Mouse (Mus musculus): ENCODE data around the gene Fam170b. TPM values are rescaled to one million over a fixed set of nuclear protein-coding genes. Genes with fewer than 3 reads are reported as not detected.

The Fam170b gene
- polyA plus RNA-seq, 1 experiment from 2014 or later: not detected

DNA sequence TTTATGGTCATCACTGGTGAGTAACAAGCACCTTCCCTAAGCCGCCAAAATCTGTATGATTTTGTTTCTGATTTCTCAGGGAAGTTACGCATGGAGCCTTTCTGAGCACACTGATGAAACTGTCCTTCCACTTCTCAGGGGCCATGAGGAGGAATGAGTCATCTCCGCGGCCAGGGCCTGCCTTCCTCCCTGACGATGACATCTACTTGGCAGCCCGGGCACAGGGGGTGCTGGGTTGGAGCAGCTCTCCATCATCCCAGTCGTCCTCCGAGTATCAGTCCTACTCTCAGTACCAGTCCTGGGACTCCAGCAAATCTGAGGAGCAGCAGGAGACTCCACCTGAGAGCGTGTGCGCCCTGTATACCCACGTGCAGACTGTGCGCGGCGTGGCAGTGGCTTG is 1.4 kb downstream of the Fam170b start:
- Histone ChIP-seq H3K36me3 (no peaks in the 10 kb centered on the region), H3K4me1 (replicated peaks) (no peaks in the 10 kb centered on the region; the same call in 1 of the 2 replicates), H3K4me2 (no peak overlapping the region), H3K27me3 (peaks cover 3% of the 10 kb centered on the region; the same call in 1 of the 2 replicates), H3K4me3 (replicated peaks) (no peak overlapping the region), H3K9me3 (replicated peaks) (no peaks in the 10 kb centered on the region), H3K27ac (no peak overlapping the region), H3K9ac (no peak overlapping the region)
- DNase-seq: no peak
- WGBS (ENCODE audit: insufficient replicate concordance): 61% methylated on average over 14 of the region's 14 CpGs
- ATAC-seq (ENCODE audit: low read depth): no peak

GRCm38 (mm10) chr14:32835596-32835995 is 1.8 kb downstream of the Fam170b start:
- no peak for ATAC-seq (ENCODE audit: low read depth)
- no peak overlapping the region for H3K9ac ChIP-seq
- peaks cover 3% of the 10 kb centered on the region; the same call in 1 of the 2 replicates for H3K27me3 ChIP-seq
- WGBS (ENCODE audit: insufficient replicate concordance): 75% methylated on average over 14 of the region's 14 CpGs
- H3K4me3 ChIP-seq (replicated peaks): no peak overlapping the region
- no peak overlapping the region for H3K4me2 ChIP-seq
- no peaks in the 10 kb centered on the region; the same call in 1 of the 2 replicates for H3K4me1 ChIP-seq (replicated peaks)
- no peaks in the 10 kb centered on the region for H3K36me3 ChIP-seq
- H3K9me3 ChIP-seq (replicated peaks): no peaks in the 10 kb centered on the region
- DNase-seq: no peak
- H3K27ac ChIP-seq: no peak overlapping the region

DNA sequence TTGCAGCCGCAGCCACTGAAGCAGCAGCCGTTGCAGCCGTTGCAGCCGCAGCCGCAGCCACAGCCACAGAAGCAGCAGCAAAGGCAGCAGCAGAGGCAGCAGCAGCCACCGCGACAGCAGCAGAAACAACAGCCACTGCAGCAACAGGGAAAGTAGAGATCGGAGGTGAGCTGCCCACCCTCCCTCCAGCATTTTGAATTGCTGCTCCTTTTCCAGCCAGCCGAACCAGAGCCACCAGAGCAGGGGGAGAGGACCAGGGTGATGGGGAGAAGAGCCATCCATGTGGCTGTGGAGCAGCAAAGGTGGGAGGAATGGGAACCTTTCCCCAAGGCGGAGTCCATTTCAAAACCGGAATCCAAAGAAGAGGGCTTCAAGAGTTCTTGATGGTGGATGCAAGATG is 2.4 kb downstream of the Fam170b start:
- Histone ChIP-seq H3K36me3 (no peaks in the 10 kb centered on the region), H3K4me3 (replicated peaks) (no peak overlapping the region), H3K4me2 (no peak overlapping the region), H3K4me1 (replicated peaks) (no peaks in the 10 kb centered on the region; the same call in 1 of the 2 replicates), H3K27me3 (peaks cover 3% of the 10 kb centered on the region; the same call in 1 of the 2 replicates), H3K9ac (no peak overlapping the region), H3K27ac (no peak overlapping the region), H3K9me3 (replicated peaks) (no peaks in the 10 kb centered on the region)
- ATAC-seq (ENCODE audit: low read depth) (no peak), DNase-seq (no peak)
- 76% methylated on average over 11 of the region's 11 CpGs for WGBS (ENCODE audit: insufficient replicate concordance)

DNA sequence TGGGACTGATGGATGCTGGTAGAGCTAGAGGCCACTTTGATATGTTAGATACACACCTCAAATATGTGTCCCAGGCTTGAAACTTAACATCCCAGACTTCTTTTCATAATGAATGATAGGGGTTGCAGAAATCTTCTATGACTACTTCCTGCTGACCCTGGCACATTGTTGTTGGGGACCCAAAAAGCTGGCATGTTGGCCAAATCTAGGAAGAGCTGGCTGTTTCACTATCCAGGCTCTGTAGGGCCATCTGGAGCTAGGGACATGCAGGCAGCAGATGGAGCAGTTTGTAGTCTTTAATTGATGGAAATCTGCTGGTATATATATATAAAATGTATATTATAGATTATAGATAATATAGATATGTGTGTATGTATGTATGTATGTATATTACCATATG is 8.3 kb downstream of the Fam170b start:
- Histone ChIP-seq H3K4me1 (replicated peaks) (no peaks in the 10 kb centered on the region), H3K9me3 (replicated peaks) (no peaks in the 10 kb centered on the region), H3K4me3 (replicated peaks) (no peak overlapping the region), H3K4me2 (no peak overlapping the region), H3K36me3 (no peaks in the 10 kb centered on the region), H3K27me3 (no peaks in the 10 kb centered on the region), H3K27ac (no peak overlapping the region), H3K9ac (no peak overlapping the region)
- no peak for DNase-seq
- ATAC-seq (ENCODE audit: low read depth): no peak

GRCm38 (mm10) chr14:32854059-32854458 is 20.3 kb downstream of the Fam170b start:
- WGBS (ENCODE audit: insufficient replicate concordance): 72% methylated on average over 4 of the region's 4 CpGs
- H3K27me3 ChIP-seq: peaks cover 40% of the 10 kb centered on the region
- no peak overlapping the region for H3K27ac ChIP-seq
- no peak overlapping the region for H3K4me3 ChIP-seq (replicated peaks)
- DNase-seq: no peak
- H3K36me3 ChIP-seq: no peaks in the 10 kb centered on the region
- no peak for ATAC-seq (ENCODE audit: low read depth)
- no peaks in the 10 kb centered on the region for H3K4me1 ChIP-seq (replicated peaks)
- H3K9me3 ChIP-seq (replicated peaks): no peaks in the 10 kb centered on the region
- H3K9ac ChIP-seq: no peak overlapping the region
- no peak overlapping the region for H3K4me2 ChIP-seq

- Histone ChIP-seq H3K27ac (no peak overlapping the region), H3K9ac (peak overlapping the region; percentile 50; the same call in 1 of the 2 replicates), H3K9me3 (replicated peaks) (no peaks in the 10 kb centered on the region), H3K36me3 (no peaks in the 10 kb centered on the region), H3K27me3 (peaks cover 42% of the 10 kb centered on the region), H3K4me3 (replicated peaks) (peak overlapping the region; percentile 52; the same call in 1 of the 2 replicates), H3K4me2 (peak overlapping the region; percentile 58), H3K4me1 (replicated peaks) (peaks cover 4% of the 10 kb centered on the region; the same call in 1 of the 2 replicates)
- 33% methylated on average over 5 of the region's 5 CpGs for WGBS (ENCODE audit: insufficient replicate concordance)
- no peak for ATAC-seq (ENCODE audit: low read depth)
- no peak for DNase-seq
Measured at GRCm38 (mm10) chr14:32856246-32856645, 22.5 kb downstream of the Fam170b start.

DNA sequence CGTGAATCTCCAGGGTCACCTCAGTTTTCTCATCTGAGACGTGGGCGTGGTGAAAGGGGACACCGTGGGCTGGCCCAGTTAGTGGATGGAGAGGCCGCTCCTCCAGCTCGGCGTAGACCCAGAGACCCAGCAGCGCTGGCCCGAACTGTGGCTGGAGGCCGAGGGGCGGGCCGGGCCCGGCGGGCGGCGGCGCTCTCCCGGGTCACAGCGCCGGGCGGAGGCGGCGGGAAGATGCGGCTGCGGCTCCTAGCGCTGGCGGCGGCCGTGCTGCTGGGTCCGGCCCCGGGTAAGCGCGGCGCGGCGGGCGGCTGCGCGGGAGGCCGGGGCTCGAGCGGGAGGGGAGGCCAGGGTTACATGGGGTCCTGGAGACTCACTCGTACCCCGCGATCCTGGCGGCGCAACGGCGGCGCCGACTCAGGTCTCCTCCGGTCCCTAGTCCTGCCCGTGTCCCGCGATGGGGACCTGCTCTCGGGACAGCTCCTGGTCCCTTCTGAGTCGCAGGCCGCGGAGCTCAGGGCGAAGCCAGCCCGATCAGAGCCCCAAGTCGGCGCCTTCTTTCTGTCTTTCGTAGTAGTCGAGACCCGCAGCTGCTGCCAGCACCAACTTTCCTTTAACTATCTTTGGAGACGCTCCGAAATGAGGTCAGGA is 23.0 kb downstream of the Fam170b start, which contains the start of gene Vstm4:
Vstm4 (plus strand) TSS at position 76 of the 648 bp plus-strand sequence.
- peaks cover 42% of the 10 kb centered on the region for H3K27me3 ChIP-seq
- peak within 1 kb of the TSS; percentile 50 for H3K9ac ChIP-seq
- H3K4me1 ChIP-seq (replicated peaks): peaks cover 4% of the 10 kb centered on the region; the same call in 1 of the 2 replicates
- no peak for DNase-seq
- ATAC-seq (ENCODE audit: low read depth): peak; percentile 59; the same call in 1 of the 2 replicates
- peak within 1 kb of the TSS; percentile 58 for H3K4me2 ChIP-seq
- WGBS (ENCODE audit: insufficient replicate concordance): 3% methylated on average over 61 of the region's 68 CpGs
- H3K4me3 ChIP-seq (replicated peaks): peak within 1 kb of the TSS; percentile 52
- no peak within 1 kb of the TSS for H3K27ac ChIP-seq
- H3K36me3 ChIP-seq: no peaks in the 10 kb centered on the region
- no peaks in the 10 kb centered on the region for H3K9me3 ChIP-seq (replicated peaks)

GRCm38 (mm10) chr14:32858361-32858760 is 24.6 kb downstream of the Fam170b start:
- peaks cover 42% of the 10 kb centered on the region for H3K27me3 ChIP-seq
- no peak overlapping the region for H3K4me2 ChIP-seq
- H3K4me3 ChIP-seq (replicated peaks): no peak overlapping the region
- H3K4me1 ChIP-seq (replicated peaks): peaks cover 4% of the 10 kb centered on the region; the same call in 1 of the 2 replicates
- no peak overlapping the region for H3K27ac ChIP-seq
- H3K9me3 ChIP-seq (replicated peaks): no peaks in the 10 kb centered on the region
- WGBS (ENCODE audit: insufficient replicate concordance): 76% methylated on average over 10 of the region's 10 CpGs
- DNase-seq (no peak), ATAC-seq (ENCODE audit: low read depth) (no peak)
- no peak overlapping the region for H3K9ac ChIP-seq
- H3K36me3 ChIP-seq: no peaks in the 10 kb centered on the region

- H3K36me3 ChIP-seq: no peaks in the 10 kb centered on the region
- H3K4me1 ChIP-seq (replicated peaks): peaks cover 4% of the 10 kb centered on the region; the same call in 1 of the 2 replicates
- H3K9me3 ChIP-seq (replicated peaks): no peaks in the 10 kb centered on the region
- DNase-seq (no peak), ATAC-seq (ENCODE audit: low read depth) (no peak)
- no peak overlapping the region for H3K4me3 ChIP-seq (replicated peaks)
- H3K4me2 ChIP-seq: no peak overlapping the region
- 48% methylated on average over 6 of the region's 6 CpGs for WGBS (ENCODE audit: insufficient replicate concordance)
- H3K27ac ChIP-seq: no peak overlapping the region
- peaks cover 42% of the 10 kb centered on the region for H3K27me3 ChIP-seq
- H3K9ac ChIP-seq: no peak overlapping the region
Measured at GRCm38 (mm10) chr14:32858941-32859510, 25.3 kb downstream of the Fam170b start.

GRCm38 (mm10) chr14:32859831-32860569 is 26.2 kb downstream of the Fam170b start:
- H3K4me2 ChIP-seq: no peak overlapping the region
- DNase-seq (no peak), ATAC-seq (ENCODE audit: low read depth) (0 out of 2 replicates have a peak, but pooled peaks have one; percentile 21)
- no peak overlapping the region for H3K9ac ChIP-seq
- no peak overlapping the region for H3K4me3 ChIP-seq (replicated peaks)
- H3K27ac ChIP-seq: no peak overlapping the region
- H3K9me3 ChIP-seq (replicated peaks): no peaks in the 10 kb centered on the region
- 37% methylated on average over 11 of the region's 11 CpGs for WGBS (ENCODE audit: insufficient replicate concordance)
- H3K4me1 ChIP-seq (replicated peaks): peaks cover 4% of the 10 kb centered on the region; the same call in 1 of the 2 replicates
- H3K36me3 ChIP-seq: no peaks in the 10 kb centered on the region
- peaks cover 42% of the 10 kb centered on the region for H3K27me3 ChIP-seq

GRCm38 (mm10) chr14:32861149-32861581 is 27.4 kb downstream of the Fam170b start:
- Histone ChIP-seq H3K27me3 (peaks cover 30% of the 10 kb centered on the region), H3K27ac (no peak overlapping the region), H3K9me3 (replicated peaks) (no peaks in the 10 kb centered on the region), H3K36me3 (no peaks in the 10 kb centered on the region), H3K4me1 (replicated peaks) (peaks cover 4% of the 10 kb centered on the region; the same call in 1 of the 2 replicates), H3K4me3 (replicated peaks) (no peak overlapping the region), H3K9ac (no peak overlapping the region), H3K4me2 (no peak overlapping the region)
- DNase-seq: no peak
- WGBS (ENCODE audit: insufficient replicate concordance): 27% methylated on average over 6 of the region's 6 CpGs
- ATAC-seq (ENCODE audit: low read depth): no peak; the same call in 1 of the 2 replicates
